Mouse (Mus musculus): ENCODE data around the gene Slc44a5. TPM values are rescaled to one million over a fixed set of nuclear protein-coding genes. Genes with fewer than 3 reads are reported as not detected.
"Not testable (repeated sequence)": the region's sequence is repeated elsewhere in the genome, so short reads cannot be mapped to it uniquely, and the experiment has no call there.

Slc44a5 gene
- total RNA-seq, 4 experiments from 2014 or later, result 0.03 to 0.11 (median 0.06) TPM; not detected in 1

DNA sequence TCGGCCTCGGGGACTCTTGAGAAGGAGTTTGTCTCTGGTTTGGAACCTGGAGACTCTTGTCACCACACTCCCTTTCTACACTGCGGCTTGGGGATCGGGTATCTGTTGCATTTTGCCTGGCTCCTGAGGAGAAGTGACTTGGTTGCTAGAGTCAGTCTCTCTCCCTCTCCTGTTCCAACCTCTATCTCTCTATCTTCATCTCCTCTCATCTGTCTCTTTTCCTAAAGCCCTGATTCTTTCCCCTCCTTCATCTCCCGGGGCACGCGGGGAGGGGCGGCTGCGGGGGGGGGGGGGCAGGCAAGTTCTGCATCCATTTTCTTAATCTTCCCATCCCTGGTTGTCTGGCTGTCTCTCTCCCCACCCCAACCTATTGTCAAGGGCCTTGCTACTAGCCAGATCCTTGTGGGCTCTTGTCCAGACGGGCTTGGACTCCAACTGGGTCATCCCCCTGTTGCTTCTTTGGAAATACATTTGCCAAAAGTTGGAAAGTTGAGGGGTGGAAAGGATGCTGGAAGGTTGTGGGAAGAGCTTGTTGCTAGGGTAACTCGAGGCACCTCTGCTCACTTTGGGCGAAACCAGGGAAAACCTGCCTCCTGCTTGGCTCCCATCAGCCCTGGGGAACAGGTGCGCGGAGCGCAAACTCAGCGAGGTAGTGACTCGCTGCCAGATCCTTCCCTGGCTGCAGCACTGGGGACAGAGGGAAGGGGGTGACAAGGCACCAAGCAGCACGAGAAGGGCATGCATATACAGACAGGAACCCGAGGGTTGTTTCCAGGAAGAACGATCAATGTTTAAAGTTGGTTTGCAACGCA is 919 bp downstream of the Slc44a5 start:
- no peak for DNase-seq

DNA sequence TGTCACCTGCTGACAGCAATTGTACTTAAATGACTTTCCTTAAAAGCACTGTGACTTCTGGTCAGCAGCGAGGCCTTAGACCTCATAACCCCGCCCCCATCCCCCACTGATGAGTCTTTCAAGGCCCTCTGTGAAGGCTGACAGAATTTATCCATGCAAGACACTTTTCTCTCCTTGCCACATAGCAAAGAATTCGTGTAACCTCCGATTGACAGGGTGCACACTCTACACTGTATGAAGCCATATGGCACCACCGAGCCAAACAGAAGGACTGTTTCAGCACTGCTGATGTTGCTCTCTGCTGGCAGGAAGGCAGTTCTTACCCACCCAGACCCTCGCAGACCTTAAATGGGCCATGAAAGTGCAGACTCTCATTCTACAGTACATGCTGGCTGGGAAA is 1.8 kb downstream of the Slc44a5 start:
- no peak for DNase-seq

DNA sequence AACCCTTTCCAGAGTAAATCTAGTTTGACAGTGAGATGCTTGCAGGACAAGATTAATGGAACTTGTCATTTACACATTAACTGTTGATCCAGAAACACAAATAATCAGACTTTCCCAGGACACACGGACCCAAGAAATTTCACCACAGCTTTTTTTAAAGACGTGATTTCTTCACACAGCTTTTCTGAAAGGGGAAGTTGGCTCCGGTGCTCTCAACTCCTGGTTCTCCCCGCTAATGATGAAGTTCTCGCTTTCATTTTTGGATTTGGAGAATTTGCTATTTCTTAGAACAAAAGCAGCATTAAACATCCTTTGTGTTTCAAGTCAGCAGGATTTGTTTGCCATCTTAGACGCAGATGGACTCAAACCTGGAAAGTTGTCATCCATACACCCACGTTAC is 2.6 kb downstream of the Slc44a5 start:
- no peak for DNase-seq

DNA sequence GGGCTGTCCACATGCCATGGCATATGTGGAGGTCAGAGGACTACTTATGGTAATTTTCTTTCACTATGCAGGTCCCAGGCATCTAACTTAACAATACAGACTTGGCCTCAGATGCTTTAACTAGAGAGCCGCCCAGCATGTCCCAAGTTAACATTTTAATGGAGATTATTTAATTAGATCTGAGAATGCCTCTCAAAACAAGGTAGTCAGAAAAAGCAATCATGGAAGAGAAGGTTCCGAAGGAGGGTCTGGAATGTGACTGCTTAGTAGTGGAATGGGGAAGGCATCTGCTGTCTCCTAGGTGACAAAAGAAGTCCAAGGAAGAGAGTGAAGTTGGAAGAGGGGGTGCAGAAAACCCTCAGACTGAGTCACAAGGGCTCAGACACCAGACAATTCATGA is 7.4 kb downstream of the Slc44a5 start:
- no peak for DNase-seq

DNA sequence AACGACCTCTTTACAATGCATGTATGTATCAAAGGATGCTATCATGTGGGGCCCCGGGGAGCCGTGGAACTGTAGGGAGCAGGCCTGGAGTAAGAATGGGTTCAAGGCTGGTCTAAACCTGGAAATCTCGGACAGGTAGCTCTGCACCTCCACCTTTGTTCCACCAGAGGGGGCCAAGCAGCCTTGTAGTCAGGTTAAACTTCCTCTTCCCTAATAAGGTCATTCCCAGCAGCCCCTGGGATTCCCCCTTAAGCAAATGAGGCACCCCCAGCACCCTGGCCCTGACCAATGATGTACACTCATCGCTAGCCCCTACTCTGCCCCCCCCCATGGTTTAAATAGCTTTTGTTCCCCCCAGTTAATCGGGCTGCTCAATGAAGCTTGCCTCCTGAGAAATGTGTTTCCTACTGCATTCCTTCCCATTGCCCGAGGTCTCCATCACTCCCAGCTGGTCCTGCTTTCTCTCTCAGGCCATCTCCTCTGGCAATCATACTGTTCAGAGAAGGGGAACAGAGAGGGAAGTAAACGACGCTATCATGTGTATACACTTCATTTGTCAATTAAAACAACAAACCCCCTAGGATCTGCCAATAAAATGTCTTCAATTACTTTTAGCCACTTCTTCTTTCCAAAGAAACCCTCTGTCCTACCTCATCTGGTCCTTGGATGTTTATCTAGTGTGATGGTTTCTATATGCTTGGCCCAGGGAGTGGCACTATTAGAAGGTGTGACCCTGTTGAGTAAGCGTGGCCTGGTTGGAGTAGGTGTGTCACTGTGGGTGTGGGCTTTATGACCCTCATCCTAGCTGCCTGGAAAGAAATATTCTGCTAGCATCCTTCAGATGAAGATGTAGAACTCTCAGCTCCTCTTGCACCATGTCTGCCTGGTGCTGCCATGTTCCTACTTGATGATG is 11.4 kb downstream of the Slc44a5 start:
- DNase-seq, result no peak

DNA sequence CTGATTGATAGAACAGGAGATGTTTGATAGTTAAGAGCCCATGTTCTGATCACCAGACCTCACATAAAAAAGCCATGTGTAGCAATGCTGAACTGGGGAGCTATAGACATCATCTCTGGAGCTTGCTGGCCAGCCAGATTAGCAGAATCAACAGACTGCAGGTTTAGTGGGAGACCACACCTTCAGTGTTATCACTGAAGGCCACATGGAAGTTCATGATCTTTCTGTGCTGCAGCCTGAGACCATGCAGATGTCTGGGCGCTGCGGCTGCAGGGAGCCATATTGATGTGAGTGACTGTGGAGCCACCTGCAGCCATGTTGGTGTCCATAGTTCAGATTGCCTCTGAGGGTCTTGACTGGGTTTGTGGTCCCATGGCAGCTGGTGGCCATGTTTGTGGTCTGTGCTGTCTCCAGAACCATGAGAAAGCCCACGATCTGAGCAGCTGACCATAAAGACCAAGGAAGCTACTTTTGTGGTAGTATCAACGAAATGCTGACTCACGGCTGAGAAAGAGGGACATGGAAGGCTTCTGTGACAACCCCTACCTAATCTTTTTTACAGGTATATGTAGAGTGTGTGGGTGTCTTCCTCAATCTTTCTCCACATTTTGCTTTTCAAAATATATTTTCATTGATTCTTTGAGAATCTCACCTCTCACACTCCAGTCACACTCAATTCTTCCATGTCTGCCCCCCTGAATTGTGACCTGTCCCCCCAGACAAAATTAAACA is 26.7 kb downstream of the Slc44a5 start:
- DNase-seq, result no peak

DNA sequence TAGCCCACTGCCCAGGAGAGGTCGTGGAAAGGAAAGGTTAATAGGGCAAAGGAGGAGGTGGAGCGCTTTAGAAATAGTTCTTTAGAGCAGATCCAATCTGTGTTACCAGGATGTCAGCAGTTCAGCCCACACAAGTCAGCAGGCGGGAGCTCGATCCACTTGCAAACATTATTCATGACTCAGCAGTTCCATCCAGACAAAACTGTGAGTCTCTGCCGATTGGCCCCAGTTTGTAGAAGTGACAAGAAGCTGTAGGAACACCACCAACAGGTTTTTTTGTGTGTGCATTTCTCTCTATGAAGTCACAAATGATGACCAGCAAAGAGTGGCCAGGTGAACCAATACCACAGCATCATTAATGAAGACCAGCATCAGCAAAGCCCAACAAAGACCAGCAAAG is 28.1 kb downstream of the Slc44a5 start:
- DNase-seq, result no peak

DNA sequence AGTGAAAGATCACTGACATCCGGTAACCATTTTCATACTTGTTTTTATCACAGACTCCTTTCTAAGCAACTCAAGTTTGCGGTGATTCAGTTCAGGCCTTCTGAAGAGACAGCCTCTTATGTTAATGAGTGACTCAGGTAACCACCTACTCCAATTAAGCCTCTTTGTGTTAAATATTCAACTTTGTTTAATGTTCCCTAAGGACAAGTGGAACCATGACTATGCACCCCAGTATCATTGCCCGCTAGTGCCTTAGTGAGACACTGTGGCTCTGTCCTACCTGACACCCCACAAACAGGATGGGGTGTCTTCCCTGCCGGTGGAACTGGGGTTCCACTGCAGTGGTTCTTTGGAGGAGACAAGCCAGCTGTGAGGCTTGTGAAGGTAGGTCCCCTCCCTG is 73.6 kb downstream of the Slc44a5 start:
- no peak for DNase-seq

DNA sequence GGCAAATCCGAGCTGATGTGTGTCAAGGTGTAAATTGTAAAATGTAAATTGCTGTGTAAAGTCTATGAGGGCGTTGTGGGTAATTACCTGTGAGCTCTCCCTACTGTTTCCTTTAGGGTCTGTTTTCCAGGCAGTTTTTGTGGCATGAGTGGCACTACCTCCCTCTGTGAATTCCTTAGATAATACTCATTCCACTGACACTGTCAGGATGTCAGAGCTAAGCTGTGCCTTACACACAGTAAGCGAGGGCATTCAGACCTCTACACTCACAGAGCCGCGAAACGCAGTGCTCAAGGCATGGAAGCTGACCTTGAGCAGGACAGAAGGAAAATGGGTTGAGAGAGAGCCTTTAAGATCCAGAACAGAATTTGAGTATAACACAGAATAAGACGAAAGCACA is 80.1 kb downstream of the Slc44a5 start:
- no peak for DNase-seq

DNA sequence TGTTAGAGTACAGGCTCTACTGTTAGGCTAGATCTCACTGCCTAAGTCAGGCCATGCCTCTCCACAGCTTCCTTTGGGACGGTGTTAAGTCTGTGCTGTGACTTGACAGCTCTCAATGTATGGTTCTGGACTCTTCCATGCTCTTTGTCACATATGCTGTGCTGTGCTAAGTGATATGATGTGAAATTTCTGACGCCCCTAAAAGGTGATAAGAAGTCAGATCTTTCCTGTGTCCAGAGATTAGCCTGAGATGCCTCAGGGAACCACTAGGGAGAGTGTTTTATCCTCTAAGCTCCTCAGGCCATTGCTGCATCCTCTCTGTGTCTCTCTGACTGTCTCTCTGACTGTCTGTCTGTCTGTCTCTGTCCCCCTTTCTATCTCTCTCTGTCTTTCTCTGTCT is 84.2 kb downstream of the Slc44a5 start:
- DNase-seq, result no peak

DNA sequence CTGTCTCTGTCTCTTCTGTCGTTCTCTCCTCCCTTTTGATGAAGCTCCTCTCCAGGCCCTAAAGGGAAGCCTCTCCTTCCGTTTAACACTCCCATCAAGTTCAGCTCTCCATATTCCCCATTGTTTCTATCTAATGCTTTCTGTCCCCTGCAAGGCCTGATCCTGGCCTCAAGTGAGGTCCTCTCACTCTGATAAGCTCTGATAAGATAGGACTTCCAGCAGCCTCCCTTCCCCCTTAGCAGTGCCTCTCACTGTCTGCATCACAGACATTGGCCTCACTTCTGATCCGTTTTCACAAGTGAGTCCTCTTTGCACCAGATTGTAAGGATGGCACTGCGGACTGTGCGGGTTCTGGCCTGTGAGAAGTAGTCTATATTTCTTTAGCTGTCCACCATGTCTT is 85.0 kb downstream of the Slc44a5 start:
- DNase-seq, result no peak

DNA sequence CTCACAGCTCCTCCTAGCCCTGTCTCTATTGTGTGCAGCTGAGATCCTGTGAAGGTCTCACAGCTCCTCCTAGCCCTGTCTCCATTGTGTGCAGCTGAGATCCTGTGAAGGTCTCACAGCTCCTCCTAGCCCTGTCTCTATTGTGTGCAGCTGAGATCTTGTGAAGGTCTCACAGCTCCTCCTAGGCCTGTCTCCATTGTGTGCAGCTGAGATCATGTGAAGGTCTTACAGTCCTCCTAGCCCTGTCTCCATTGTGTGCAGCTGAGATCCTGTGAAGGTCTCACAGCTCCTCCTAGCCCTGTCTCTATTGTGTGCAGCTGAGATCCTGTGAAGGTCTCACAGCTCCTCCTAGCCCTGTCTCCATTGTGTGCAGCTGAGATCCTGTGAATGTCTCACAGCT is 98.8 kb downstream of the Slc44a5 start:
- DNase-seq, result not testable (repeated sequence)

DNA sequence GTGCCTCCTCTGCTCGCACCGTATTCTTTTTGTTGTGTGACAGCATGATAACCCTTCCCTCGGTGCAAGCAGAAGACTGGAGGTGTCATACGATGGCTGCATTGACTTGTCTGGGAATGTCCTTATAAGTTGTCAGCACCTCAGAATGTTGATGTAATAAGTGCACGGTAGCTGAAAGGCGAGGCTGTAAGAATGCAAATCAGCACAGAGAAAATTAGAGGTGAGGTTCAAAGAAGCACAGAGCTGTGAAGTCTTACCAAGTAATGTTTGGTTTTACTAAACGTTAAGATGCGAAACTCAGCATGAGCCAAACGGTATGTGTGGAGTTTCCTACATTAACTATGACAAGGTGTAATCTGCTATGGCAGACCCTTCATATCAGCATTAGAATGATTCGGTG is 102.5 kb downstream of the Slc44a5 start:
- DNase-seq, result no peak

DNA sequence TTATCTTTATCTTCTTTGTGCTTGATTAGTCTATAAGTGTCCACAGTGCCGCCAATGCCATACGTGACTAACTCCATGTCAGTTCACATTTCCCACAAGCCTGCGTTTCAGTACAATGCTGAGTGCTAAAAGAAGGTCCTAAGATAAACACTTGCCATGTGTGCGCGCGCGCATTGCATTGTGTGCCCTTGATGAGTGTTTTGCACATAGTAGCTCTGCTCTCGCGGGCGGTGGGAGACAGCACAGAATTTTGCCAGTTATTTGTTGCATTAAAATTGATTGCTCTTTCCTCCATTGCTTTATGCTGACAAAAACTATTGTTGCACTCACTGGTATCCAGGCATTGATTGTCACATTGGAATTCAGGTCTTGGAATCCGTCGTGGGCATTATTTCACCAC is 108.5 kb downstream of the Slc44a5 start:
- DNase-seq, result no peak

DNA sequence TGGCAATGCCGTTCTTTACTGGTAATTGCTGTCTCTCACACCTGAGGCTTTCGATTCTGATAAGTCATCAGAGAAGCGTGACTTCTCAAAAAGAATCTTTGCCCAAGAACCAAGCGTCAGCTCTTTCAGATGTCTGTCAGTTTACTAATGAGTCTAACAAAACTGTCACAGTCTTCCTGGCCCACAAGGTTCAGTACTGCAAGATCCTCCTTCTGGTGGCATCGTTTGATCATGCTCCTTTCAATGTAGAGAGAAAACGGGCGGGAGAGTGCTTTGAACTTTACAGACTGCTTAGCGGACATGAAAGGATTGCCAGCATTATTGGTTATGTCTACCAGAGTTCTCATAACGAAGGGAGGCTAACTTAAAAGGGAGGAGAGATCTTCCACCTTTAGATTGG is 109.0 kb downstream of the Slc44a5 start:
- DNase-seq, result no peak

DNA sequence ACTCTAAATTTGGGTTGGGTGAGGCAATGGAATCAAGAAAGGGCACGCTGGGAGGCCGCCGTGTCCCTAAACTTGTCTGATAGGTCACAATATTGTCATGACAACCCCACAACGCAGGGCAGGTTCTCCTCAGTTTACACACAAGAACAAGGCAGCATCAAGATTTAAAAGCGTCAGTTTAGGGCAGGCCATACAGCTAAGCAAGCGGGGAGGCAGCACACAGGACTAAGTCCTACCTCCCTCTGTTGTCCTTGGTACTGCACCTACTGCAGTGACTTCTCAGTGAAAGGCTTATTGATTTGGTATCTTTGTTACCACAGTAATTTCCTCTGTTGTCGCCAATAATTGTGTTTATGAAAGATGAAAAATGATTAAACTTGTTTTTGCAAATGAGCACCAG is 109.7 kb downstream of the Slc44a5 start:
- no peak for DNase-seq

DNA sequence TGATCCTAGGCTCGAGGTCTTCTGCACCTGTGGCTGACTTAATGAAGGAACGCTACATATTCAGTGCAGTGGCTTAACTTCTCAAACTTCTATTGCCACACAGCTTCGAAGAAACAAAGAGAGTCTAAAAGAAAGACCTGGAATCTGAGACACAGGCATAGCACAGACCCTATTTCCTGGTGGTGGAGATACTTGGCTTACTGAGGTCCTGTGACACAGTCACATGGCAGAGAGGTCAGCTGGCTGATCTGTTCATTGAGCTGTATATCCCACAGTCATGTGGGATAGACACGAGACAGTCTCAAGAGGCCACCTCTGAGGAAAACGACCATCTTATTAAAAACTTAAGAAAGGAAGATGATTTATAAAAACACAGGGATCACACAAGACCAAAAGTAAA is 116.8 kb downstream of the Slc44a5 start:
- no peak for DNase-seq

DNA sequence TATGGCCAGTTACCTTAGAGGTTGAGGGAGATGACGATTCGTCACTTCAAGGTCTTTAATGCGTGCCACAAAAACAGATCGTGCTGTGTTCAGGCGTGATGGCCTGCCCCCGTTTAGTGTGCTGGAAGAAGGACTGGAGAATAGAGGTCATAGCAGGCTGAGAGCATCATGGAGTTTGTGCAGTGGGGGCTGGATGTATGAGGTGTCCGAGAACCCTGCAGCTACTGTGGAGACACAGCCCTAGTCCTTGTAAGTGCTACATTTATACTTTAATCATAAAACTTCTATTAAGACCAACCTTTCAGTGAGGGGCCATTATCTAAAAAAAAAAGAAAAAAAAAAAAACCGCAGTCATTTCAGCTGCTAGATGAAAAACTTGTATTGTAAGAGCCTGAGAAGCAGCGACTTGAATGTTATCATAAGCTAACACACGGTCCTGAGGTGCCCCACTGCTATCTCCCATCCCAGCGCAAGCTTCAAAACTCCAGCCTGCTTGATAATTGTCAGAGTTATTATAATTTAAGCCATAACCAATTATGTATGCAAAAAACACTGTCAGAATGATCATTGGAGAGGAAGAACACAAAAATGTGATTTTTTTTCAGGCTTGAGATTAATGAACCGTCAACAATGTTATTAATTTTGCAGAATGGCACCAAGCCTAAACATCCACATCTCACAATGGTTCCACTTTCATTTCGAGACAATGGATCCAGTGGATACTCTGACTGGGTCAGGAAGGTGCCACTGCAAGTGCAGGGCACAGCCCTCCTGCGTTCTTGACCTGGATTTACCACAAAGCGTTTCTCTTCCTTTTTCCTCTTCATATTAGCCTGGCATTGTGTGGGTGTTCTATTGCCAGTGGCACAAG is 118.5 kb downstream of the Slc44a5 start:
- DNase-seq, result no peak

DNA sequence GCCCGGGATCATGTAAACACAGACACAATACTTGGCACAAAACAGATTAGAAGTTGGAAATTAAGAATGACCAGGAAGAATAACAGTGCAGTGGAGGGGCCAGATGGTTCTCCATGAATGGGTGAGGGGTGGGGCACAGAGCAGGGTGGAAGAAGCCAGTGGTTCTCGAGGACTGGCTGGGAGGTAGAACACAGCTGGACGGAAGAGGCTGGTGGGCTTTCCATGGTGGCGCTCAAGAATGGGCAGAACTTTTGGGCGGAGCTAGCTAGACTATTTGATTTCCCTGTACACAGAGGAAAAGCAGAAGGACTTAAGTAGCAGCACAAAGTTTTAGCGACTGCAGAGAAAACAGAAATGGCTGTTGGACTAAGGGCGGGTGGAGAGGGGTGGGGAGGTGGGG is 119.2 kb downstream of the Slc44a5 start:
- no peak for DNase-seq

DNA sequence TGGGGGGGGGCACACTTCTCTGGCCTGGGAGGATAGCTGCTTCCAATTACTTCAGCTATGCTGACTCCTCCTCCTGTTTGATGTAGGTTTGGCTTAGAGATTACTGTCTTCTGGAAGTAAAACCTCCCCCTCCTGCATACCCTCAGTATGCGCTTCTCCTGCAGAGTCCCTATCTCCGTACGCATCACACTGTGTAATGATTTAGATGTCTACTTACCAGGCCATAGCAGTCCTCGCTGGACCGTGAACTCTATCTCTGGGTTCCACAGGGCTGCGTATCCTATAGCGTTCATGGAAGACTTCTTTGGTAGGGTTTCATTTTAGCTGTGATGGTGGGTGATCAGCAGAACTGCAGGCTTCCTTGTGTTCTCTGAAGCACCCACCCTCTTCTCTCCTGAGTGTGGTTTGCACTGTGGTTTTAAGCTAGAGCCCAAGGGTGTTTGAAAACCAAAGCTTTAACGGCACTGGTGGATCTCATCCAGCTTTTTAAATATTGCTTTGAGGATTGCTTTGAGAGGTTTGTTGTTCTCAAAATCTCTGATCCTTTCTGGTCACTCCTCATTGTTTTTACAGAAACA is 120.6 kb downstream of the Slc44a5 start:
- no peak for DNase-seq

DNA sequence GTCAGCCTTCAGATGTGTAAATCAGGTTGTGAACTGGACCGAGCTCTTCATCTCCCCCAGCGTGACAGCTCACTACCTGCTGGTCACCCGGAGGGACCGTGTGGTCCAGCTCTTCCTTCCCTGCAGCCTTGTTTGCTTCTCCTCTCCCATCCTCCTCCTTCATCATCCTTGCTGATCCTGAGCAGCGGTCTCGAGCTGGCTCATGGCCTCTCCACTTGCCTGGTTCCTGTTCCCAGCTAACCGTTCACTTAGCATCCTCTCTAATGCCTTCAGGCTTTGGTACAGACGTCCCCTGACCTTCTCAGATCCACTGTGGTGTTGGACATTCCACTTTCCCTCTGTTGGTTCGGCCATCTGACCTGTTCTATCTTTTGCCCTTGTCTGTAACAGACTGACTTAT is 128.4 kb downstream of the Slc44a5 start:
- DNase-seq, result no peak

DNA sequence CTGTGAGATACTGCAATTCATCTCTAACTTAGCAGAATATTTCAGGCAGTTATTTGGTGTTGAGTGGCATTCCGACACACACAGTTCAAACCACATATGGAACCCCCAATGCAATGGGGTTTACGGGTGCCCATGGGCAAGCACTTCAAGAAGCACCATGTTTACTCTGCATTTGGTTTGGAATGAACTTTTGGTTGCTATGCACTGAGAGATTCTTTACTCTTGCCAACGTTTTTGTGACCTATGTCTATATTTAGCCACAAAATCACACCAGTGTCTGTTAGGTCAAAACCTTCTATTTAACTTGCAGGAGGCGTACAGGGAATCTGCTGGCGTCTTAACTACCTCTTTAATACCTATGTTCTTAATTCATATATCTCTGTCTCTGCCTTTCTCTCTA is 137.3 kb downstream of the Slc44a5 start:
- no peak for DNase-seq
